Mouse (Mus musculus): ENCODE measurements around the gene Rnf222. TPM values are rescaled to one million over a fixed set of nuclear protein-coding genes. Genes with fewer than 3 reads are reported as not detected.
A peak's percentile ranks its signal among the peaks of the same experiment; 100 is the strongest.

The Rnf222 gene
- polyA plus RNA-seq (2014; fragmentation: Nextera tagmentation; extraction: Ambion mirVana): not detected in 2 replicates

GRCm38 (mm10) chr11:68888253-68888652, at the start of gene Rnf222:
TSS of gene Rnf222 (plus strand) at chr11:68888553.
- ATAC-seq (ENCODE audit: low FRiP score, low TSS enrichment) (no peak), DNase-seq (no peak)
- Histone ChIP-seq H3K4me1 (ENCODE audit: control insufficient read depth, insufficient read depth, low read length) (no peaks in the 10 kb centered on the region), H3K27ac (replicated peaks; ENCODE audit: low read depth, low read length) (no peak within 1 kb of the TSS), H3K4me2 (ENCODE audit: low read length) (no peak within 1 kb of the TSS), H3K36me3 (ENCODE audit: control insufficient read depth, insufficient read depth, low read length) (no peaks in the 10 kb centered on the region), H3K9ac (replicated peaks; ENCODE audit: low read length) (no peak within 1 kb of the TSS), H3K4me3 (replicated peaks; ENCODE audit: low read depth, low read length) (no peak within 1 kb of the TSS), H3K9me3 (ENCODE audit: control insufficient read depth, low read length) (no peaks in the 10 kb centered on the region), H3K27me3 (ENCODE audit: control insufficient read depth, insufficient read depth, low read length) (no peaks in the 10 kb centered on the region)
- 42% methylated on average over 6 of the region's 6 CpGs for WGBS

DNA sequence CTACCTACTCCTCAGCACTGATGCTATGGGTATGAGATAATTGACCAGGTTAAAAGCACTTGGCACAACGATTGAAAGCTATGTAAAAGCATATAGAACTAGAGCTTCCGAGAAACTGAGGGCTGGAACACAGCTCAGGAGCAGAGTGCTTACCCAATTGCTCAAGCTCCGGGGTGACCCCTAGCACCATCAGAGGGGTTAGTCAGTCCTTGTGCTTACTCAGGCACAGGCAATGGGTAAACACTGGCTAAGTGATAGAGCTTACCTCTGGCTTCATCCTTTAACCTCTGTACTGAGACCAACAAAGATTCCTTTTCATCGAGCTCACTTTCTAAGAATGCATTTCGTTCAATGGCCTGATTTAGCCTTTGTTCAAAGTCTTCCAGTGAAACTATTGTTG, 48.7 kb upstream of the Rnf222 start:
- H3K4me1 ChIP-seq (ENCODE audit: control insufficient read depth, insufficient read depth, low read length): no peaks in the 10 kb centered on the region
- no peaks in the 10 kb centered on the region for H3K27me3 ChIP-seq (ENCODE audit: control insufficient read depth, insufficient read depth, low read length)
- H3K4me3 ChIP-seq (replicated peaks; ENCODE audit: low read depth, low read length): no peak overlapping the region
- H3K36me3 ChIP-seq (ENCODE audit: control insufficient read depth, insufficient read depth, low read length): peaks cover 50% of the 10 kb centered on the region
- no peak overlapping the region for H3K27ac ChIP-seq (replicated peaks; ENCODE audit: low read depth, low read length)
- H3K9me3 ChIP-seq (ENCODE audit: control insufficient read depth, low read length): no peaks in the 10 kb centered on the region
- H3K4me2 ChIP-seq (ENCODE audit: low read length): no peak overlapping the region
- no peak overlapping the region for H3K9ac ChIP-seq (replicated peaks; ENCODE audit: low read length)
- 71% methylated on average over 5 of the region's 5 CpGs for WGBS
- DNase-seq (no peak), ATAC-seq (ENCODE audit: low FRiP score, low TSS enrichment) (no peak)

DNA sequence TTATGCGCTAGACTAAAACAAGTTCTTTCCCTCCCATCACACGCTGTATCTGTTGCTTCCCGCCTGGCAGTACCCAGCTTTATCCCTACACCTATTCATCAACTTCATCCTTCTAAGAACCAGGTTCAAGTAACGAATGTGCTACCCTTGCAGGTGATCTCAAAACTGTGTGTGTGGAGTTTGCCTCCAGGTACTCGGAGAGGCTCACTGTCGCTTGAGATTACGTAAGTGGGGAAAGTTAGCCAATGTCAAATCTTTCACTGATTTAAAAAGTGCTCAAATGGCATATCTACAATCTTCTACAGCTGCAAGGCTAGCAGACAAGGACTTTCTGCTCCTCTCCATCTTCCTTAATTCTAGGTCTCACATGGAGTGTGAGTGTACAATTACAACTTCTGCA, 37.5 kb upstream of the Rnf222 start:
- no peak overlapping the region for H3K27ac ChIP-seq (replicated peaks; ENCODE audit: low read depth, low read length)
- WGBS: 90% methylated on average over 7 of the region's 7 CpGs
- H3K9ac ChIP-seq (replicated peaks; ENCODE audit: low read length): 0 out of 2 replicates have a peak overlapping the region, but pooled peaks have one; percentile 1
- no peaks in the 10 kb centered on the region for H3K9me3 ChIP-seq (ENCODE audit: control insufficient read depth, low read length)
- no peak for DNase-seq
- no peak for ATAC-seq (ENCODE audit: low FRiP score, low TSS enrichment)
- peak overlapping the region; percentile 11 for H3K4me2 ChIP-seq (ENCODE audit: low read length)
- no peaks in the 10 kb centered on the region for H3K36me3 ChIP-seq (ENCODE audit: control insufficient read depth, insufficient read depth, low read length)
- no peaks in the 10 kb centered on the region for H3K27me3 ChIP-seq (ENCODE audit: control insufficient read depth, insufficient read depth, low read length)
- peaks cover 21% of the 10 kb centered on the region for H3K4me1 ChIP-seq (ENCODE audit: control insufficient read depth, insufficient read depth, low read length)
- H3K4me3 ChIP-seq (replicated peaks; ENCODE audit: low read depth, low read length): no peak overlapping the region

GRCm38 (mm10) chr11:68851644-68852485, 36.5 kb upstream of the Rnf222 start:
- no peaks in the 10 kb centered on the region for H3K9me3 ChIP-seq (ENCODE audit: control insufficient read depth, low read length)
- no peaks in the 10 kb centered on the region for H3K36me3 ChIP-seq (ENCODE audit: control insufficient read depth, insufficient read depth, low read length)
- peak overlapping the region; percentile 95 for H3K9ac ChIP-seq (replicated peaks; ENCODE audit: low read length)
- H3K4me2 ChIP-seq (ENCODE audit: low read length): peak overlapping the region; percentile 67
- DNase-seq (no peak), ATAC-seq (ENCODE audit: low FRiP score, low TSS enrichment) (no peak)
- H3K4me1 ChIP-seq (ENCODE audit: control insufficient read depth, insufficient read depth, low read length): peaks cover 21% of the 10 kb centered on the region
- WGBS: 4% methylated on average over 13 of the region's 13 CpGs
- peak overlapping the region; percentile 96 for H3K27ac ChIP-seq (replicated peaks; ENCODE audit: low read depth, low read length)
- H3K4me3 ChIP-seq (replicated peaks; ENCODE audit: low read depth, low read length): peak overlapping the region; percentile 96
- no peaks in the 10 kb centered on the region for H3K27me3 ChIP-seq (ENCODE audit: control insufficient read depth, insufficient read depth, low read length)

DNA sequence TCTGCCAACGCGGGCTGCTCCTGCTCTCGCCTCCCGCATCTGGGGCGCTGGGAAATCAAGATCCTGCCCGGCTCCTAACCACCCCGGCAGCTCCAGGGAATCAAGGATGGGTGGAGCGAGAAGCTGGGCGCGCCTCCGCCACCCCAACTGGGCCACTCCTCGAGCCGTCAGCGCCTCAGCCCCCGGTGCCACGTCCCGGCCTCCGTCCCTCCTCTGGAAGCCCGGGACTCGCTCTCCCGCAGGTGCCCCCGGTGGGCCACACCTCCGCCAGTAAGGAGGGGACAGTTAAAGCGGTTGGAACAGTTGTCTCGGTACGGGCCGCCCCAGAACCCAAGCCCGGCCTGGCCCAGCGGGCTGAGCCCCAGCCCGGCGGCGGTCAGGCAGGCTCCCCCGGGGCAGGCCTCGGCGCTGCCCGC, 35.9 kb upstream of the Rnf222 start:
- H3K27ac ChIP-seq (replicated peaks; ENCODE audit: low read depth, low read length): peak overlapping the region; percentile 96
- H3K27me3 ChIP-seq (ENCODE audit: control insufficient read depth, insufficient read depth, low read length): no peaks in the 10 kb centered on the region
- H3K4me3 ChIP-seq (replicated peaks; ENCODE audit: low read depth, low read length): peak overlapping the region; percentile 96
- peak overlapping the region; percentile 67 for H3K4me2 ChIP-seq (ENCODE audit: low read length)
- peak overlapping the region; percentile 95 for H3K9ac ChIP-seq (replicated peaks; ENCODE audit: low read length)
- ATAC-seq (ENCODE audit: low FRiP score, low TSS enrichment): peak; percentile 63
- DNase-seq: peak; percentile 61
- under 1% methylated on average over 36 of the region's 36 CpGs for WGBS
- H3K4me1 ChIP-seq (ENCODE audit: control insufficient read depth, insufficient read depth, low read length): peaks cover 21% of the 10 kb centered on the region
- H3K9me3 ChIP-seq (ENCODE audit: control insufficient read depth, low read length): no peaks in the 10 kb centered on the region
- H3K36me3 ChIP-seq (ENCODE audit: control insufficient read depth, insufficient read depth, low read length): no peaks in the 10 kb centered on the region

DNA sequence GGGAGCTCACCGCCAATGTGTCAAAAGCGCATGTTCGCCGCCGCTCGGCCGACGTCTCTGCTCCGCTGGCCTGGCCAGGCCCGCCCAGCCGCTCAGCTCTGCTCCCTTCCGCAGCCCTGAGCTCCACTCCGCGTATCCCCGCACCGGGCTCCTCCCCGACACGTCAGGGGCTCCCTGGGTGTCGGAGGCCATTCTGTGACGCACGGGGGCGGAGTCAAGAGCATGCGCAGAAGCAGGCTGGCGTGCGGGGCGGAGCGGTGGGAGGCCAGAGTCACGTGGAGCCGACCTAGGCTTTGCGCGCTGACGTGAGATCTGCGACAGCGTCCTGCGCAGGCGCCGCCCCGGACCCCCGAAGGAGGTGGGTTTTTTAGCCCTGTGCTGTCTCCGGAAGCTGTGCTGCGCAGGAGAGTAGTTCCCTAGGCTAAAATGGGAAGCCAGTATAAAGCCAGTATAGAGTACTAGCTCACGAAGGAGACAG, 35.4 kb upstream of the Rnf222 start:
- WGBS: under 1% methylated on average over 42 of the region's 42 CpGs
- Histone ChIP-seq H3K27me3 (ENCODE audit: control insufficient read depth, insufficient read depth, low read length) (no peaks in the 10 kb centered on the region), H3K27ac (replicated peaks; ENCODE audit: low read depth, low read length) (peak overlapping the region; percentile 96), H3K4me2 (ENCODE audit: low read length) (peak overlapping the region; percentile 67), H3K4me3 (replicated peaks; ENCODE audit: low read depth, low read length) (peak overlapping the region; percentile 96), H3K4me1 (ENCODE audit: control insufficient read depth, insufficient read depth, low read length) (peaks cover 21% of the 10 kb centered on the region), H3K36me3 (ENCODE audit: control insufficient read depth, insufficient read depth, low read length) (no peaks in the 10 kb centered on the region), H3K9ac (replicated peaks; ENCODE audit: low read length) (peak overlapping the region; percentile 95), H3K9me3 (ENCODE audit: control insufficient read depth, low read length) (no peaks in the 10 kb centered on the region)
- DNase-seq (peak; percentile 99), ATAC-seq (ENCODE audit: low FRiP score, low TSS enrichment) (peak; percentile 99)

GRCm38 (mm10) chr11:68853611-68854401, 34.5 kb upstream of the Rnf222 start:
- 49% methylated on average over 14 of the region's 14 CpGs for WGBS
- Histone ChIP-seq H3K4me3 (replicated peaks; ENCODE audit: low read depth, low read length) (peak overlapping the region; percentile 96), H3K4me2 (ENCODE audit: low read length) (peak overlapping the region; percentile 67), H3K27me3 (ENCODE audit: control insufficient read depth, insufficient read depth, low read length) (no peaks in the 10 kb centered on the region), H3K36me3 (ENCODE audit: control insufficient read depth, insufficient read depth, low read length) (no peaks in the 10 kb centered on the region), H3K4me1 (ENCODE audit: control insufficient read depth, insufficient read depth, low read length) (peaks cover 21% of the 10 kb centered on the region), H3K9ac (replicated peaks; ENCODE audit: low read length) (peak overlapping the region; percentile 25; the same call in 1 of the 2 replicates), H3K9me3 (ENCODE audit: control insufficient read depth, low read length) (no peaks in the 10 kb centered on the region), H3K27ac (replicated peaks; ENCODE audit: low read depth, low read length) (peak overlapping the region; percentile 62)
- no peak for ATAC-seq (ENCODE audit: low FRiP score, low TSS enrichment)
- no peak for DNase-seq

DNA sequence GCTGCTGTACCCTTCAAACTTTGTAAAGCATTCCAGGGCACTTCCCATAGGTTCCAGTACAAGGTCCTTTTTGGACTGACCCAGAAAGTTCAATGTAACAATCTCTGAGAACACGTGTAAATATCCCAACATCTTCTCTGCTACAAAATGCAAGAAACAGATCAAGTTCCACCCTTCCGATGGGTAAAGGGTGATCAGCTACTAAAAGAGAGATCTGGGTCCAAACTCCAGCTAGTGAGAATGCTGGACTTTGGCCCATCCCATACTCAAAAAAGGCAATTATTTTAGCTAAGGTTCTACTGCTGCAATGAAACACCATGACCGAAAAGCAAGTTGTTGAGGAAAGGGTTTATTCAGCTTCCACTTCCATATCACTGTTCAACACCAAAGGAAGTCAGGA, 33.7 kb upstream of the Rnf222 start:
- H3K36me3 ChIP-seq (ENCODE audit: control insufficient read depth, insufficient read depth, low read length): no peaks in the 10 kb centered on the region
- H3K27ac ChIP-seq (replicated peaks; ENCODE audit: low read depth, low read length): no peak overlapping the region
- DNase-seq: no peak
- no peak for ATAC-seq (ENCODE audit: low FRiP score, low TSS enrichment)
- no peak overlapping the region for H3K4me2 ChIP-seq (ENCODE audit: low read length)
- WGBS: 91% methylated on average over 3 of the region's 3 CpGs
- no peaks in the 10 kb centered on the region for H3K9me3 ChIP-seq (ENCODE audit: control insufficient read depth, low read length)
- H3K4me1 ChIP-seq (ENCODE audit: control insufficient read depth, insufficient read depth, low read length): peaks cover 21% of the 10 kb centered on the region
- no peaks in the 10 kb centered on the region for H3K27me3 ChIP-seq (ENCODE audit: control insufficient read depth, insufficient read depth, low read length)
- no peak overlapping the region for H3K4me3 ChIP-seq (replicated peaks; ENCODE audit: low read depth, low read length)
- no peak overlapping the region for H3K9ac ChIP-seq (replicated peaks; ENCODE audit: low read length)
